Mouse (Mus musculus) retina, postnatal 7 days (tissue): ENCODE measurements around the gene Gm19684.
"Not testable (repeated sequence)": the region's sequence is repeated elsewhere in the genome, so short reads cannot be mapped to it uniquely, and the experiment has no call there.

Source experiments
- DNase-seq: peaks from one replicate; pipeline ENCODE4 v3.0.0-alpha.2; 2012; ENCODE audit warnings: low read depth, low spot score

Gm19684 gene

DNA sequence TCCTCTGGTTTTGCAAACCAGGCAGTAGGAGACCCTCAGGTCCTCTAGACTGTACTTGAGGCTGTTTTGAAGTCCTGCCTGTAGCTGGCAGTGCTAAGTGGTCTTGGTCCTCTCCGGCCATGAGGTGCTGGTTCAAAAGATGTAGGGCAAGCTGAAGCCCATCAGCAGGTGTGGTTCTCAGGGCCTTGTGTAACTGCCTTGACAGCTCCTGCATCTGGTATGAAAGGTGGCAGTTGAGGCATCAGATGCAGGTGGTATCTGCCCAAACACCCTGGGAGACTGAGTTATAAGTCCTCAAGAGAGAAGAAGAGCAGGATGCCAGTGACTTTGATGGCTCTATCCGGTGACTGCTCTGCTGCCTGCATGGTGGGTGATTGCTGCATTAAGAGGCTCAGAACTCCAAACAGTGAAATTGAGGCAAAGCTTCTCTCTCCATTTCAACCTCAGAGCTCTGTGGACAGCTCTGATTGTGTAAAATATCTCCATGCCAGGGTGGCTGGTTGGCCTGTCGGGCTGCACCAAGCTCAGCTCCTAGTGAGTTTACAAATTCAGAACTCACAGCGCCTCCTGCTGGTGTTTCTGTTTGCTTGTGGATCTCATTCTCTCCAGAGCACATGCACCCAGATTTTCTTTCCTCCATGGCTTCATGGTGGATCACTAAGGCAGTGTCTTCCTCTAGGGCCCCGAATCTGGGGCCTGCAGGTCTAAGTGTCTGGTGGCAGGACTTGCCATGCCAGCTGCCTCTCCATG lies 10.2 kb downstream of the Gm19684 start:
- DNase-seq, result no peak

DNA sequence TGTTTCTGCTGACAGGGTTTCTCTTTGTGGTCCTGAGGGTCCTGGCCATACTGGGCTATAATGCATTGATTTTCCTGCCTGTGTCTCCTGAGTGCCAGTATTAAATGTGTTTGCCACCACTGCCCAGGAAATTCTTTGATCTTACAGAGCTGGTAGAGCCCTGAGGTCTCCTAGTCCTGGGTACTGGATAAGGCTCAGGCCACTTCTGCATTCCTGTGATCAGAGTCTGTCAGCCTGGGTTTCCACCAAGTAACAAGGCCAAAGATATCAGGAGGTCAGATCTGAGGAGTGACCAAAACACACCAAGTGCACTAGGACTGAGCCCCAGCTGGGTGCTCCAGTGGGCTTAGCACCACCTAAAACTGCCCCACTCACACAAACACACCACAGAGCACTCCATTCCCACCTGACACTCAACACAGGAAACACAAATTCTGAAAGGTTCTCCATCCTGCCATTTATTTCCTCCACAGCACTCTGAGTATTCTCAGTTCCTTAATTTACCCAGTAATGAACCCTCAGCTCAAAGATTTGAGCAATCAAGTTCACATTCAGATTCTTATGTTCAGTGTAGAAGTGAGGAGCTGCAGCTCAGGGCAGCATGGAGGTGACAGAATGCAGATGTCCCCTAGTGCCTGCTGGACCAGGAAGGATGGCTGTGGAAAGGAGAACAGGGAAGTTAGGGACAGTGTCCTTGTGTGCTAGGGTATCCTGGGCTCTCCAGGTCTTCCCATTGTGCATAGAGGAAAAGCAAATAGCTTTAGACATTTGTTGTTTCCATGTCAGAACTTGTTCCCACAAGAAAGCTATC lies 14.1 kb downstream of the Gm19684 start:
- not testable (repeated sequence) for DNase-seq

GRCm38 (mm10) chr17:36136299-36136848 lies 14.9 kb downstream of the Gm19684 start:
- not testable (repeated sequence) for DNase-seq

DNA sequence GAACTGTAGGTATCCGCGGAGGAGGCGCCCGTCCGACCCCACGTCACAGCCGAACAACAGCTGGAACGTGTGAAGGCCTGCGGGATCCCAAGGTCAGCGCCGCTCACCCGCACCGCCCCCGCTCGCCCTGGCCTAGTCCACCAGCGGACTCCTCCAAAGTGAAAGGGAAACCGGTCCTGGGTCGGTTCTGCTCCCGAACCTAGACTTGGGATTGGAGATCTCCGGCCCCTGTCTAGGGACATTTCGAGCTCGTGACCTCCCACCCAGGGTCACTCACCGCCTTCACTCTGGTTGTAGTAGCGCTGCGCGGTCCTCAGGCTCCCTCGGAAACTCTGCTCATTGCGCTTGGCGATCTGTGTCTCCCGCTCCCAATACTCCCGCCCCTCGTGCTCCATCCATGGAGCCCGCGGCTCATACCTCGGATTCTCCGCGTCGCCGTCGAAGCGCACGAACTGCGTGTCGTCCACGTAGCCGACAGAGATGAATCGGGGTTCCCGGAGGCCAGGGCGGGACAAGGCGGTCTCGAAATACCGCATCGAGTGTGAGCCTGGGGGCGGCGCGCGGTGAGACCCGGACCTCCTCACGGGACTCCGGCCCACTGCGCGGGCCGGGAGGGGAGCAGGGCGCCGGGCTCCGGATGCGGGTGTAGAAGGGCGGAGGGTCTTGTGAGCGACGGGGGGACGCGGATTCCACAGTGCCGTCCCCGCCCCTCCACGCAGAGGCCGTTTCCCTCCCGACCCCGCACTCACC lies 23.8 kb downstream of the Gm19684 start:
- DNase-seq, result no peak

- DNase-seq, result not testable (repeated sequence)
Observed at GRCm38 (mm10) chr17:36145861-36146156, 24.3 kb downstream of the Gm19684 start.

GRCm38 (mm10) chr17:36146937-36147336 lies 25.5 kb downstream of the Gm19684 start:
- DNase-seq, result not testable (repeated sequence)

DNA sequence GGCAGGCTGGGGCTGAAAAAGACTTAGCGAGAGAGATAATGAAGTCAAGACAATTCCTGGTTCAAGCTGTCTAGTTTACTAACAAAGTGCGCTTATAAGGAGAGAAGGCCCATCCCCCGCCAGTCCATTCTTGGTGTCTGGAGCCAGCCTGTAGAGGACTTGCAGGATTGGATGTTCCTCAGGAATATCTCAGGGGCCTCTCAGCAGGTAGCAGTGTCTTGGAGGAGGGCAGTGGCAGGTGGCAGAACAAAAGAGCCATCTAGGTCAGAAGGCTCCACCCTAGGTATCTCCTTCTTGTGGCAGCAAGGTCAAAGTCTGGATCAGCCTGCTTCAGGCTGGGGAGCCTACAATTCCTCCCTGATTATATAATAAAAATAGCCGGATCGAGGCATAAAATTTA lies 27.0 kb downstream of the Gm19684 start:
- not testable (repeated sequence) for DNase-seq

- DNase-seq, result not testable (repeated sequence)
Observed at GRCm38 (mm10) chr17:36151200-36151599, 29.7 kb downstream of the Gm19684 start.

DNA sequence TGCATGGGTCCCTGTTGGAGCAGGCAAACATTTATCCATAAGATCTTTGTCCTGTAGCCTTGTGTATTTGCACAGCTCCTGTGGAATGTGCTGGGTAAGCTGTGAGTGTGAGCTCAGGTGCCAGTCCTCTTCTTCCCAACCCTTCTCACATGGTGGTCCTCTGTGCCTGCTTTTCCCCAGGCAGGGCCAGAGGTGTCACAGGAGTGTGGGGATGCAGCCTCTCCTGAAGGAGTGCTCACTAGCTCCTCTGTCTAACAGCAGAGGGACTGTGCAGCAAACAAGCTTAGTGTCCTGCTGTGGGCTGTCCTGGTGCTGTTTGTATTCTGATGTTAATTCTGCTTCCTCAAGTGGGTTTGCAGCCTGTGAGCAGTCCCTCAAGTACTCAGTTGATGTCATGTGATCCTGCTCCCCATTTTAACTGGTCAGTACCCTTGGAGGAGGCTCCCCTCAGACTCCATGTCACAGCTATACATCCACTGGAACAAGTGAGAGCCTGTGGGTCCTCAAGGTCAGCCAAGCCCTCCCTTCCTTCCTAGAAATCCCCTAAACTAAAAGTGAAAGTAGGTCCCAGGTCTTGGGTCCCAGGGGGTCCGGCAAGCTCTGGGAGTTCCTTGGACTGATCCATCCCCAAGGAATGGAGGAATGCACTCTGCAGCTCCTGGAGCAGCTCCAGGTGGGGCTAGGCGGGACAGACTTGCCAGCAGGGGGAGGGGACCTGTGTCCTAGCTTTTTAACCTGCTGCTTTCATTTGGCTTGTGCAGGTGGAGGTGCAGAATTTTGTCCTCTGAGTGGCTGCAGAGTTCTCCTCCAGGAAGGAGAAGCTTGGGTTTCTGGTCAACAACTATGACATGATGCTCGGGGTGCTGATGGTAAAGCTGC lies 33.0 kb downstream of the Gm19684 start:
- DNase-seq, result no peak

- DNase-seq, result not testable (repeated sequence)
Observed at GRCm38 (mm10) chr17:36157782-36158181, 36.3 kb downstream of the Gm19684 start.

GRCm38 (mm10) chr17:36158264-36158663 lies 36.8 kb downstream of the Gm19684 start:
- not testable (repeated sequence) for DNase-seq

GRCm38 (mm10) chr17:36161129-36162051 lies 39.9 kb downstream of the Gm19684 start:
- DNase-seq, result no peak

DNA sequence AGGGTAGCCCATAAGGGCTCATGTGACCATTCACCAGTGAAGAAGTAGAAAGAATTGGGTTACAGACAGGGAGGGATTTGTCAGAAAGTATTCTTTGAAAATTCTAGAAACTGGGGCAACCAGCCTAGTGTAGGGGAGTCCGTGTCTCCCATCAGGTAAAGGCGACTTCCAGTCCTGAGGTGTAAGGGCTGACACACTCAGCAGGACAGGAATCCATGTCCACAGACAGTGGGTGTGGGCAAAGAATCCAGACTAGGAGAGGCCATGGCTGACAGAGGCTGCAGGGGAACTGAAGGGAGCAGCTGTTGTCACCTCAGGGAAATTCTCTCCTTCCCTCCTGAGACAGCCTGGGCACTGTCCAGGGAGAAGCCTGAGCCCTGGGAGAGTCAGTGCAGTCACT lies 45.4 kb downstream of the Gm19684 start:
- DNase-seq, result not testable (repeated sequence)

- DNase-seq, result no peak
Observed at GRCm38 (mm10) chr17:36167306-36168038, 46.0 kb downstream of the Gm19684 start.

GRCm38 (mm10) chr17:36168039-36168652 lies 46.7 kb downstream of the Gm19684 start, which contains the start of gene Gm8909:
Gene Gm8909, minus strand, starts transcription at chr17:36168537.
- no peak for DNase-seq

DNA sequence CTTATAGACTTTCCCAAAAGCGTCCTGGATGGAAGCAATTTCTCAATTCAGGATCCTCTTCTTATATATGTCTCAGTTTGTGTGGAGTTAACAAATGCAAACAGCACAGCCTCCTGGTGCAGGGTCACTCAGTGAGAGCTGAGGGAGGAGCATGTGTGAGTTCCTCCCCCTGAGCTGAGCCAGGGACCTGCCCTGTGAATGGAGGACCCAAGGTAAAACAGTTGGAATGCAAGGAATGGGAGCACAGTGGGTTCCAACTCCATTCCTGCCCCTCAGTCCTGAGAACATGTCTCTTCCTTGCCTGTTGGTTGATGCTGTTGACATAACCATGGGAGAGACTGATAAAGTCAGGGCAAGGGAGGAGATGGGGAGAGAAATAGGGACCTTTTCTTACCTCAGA lies 47.6 kb downstream of the Gm19684 start:
- DNase-seq, result not testable (repeated sequence)

GRCm38 (mm10) chr17:36169753-36170152 lies 48.3 kb downstream of the Gm19684 start:
- no peak for DNase-seq

- DNase-seq, result no peak
Observed at GRCm38 (mm10) chr17:36170287-36170814, 48.9 kb downstream of the Gm19684 start.
